Mouse (Mus musculus) heart, postnatal 10 days (tissue): ENCODE measurements around the gene Gm21992. TPM values are rescaled to one million over a fixed set of nuclear protein-coding genes. Genes with fewer than 3 reads are reported as not detected.

Experiments
- DNase-seq, 2 experiments: peaks; one replicate each; pipeline ENCODE4 v3.0.0; 2021
- intact Hi-C: fragments of 180-260 bp; cut with DNase I; formaldehyde crosslinking; loops from one replicate; pipeline ENCODE4 v1.15.1; 2025
- total RNA-seq, 2 experiments: library from RNA; stranded (reverse); gene quantifications; 2 replicates each; pipeline ENCODE4 v1.2.3; 2021

The Gm21992 gene
- total RNA-seq, 2 experiments from 2014 or later: 16.8 to 17.8 TPM

- intact Hi-C loops: no loop called here
- no peak for DNase-seq
Observed at GRCm38 (mm10) chr19:4717281-4717680, 94.1 kb downstream of the Gm21992 start.

- intact Hi-C loops: no loop called here
Observed at GRCm38 (mm10) chr19:4716756-4717155, 94.7 kb downstream of the Gm21992 start.

GRCm38 (mm10) chr19:4713886-4714285 lies 97.5 kb downstream of the Gm21992 start:
- DNase-seq: no peak
- intact Hi-C loops: no loop called here

More at GRCm38 (mm10) chr19:4716756-4717155, 94.7 kb downstream of the Gm21992 start:
- DNase-seq: no peak

GRCm38 (mm10) chr19:4712781-4713526 lies 98.5 kb downstream of the Gm21992 start:
- DNase-seq: no peak
- intact Hi-C loops: no loop called here

GRCm38 (mm10) chr19:4712156-4712780 lies 99.1 kb downstream of the Gm21992 start:
- DNase-seq: no peak
- intact Hi-C loops: no loop called here

- intact Hi-C loops: no loop called here
- DNase-seq: no peak
Observed at GRCm38 (mm10) chr19:4711601-4712155, 99.7 kb downstream of the Gm21992 start.

- DNase-seq: no peak
- intact Hi-C loops: no loop called here
Observed at GRCm38 (mm10) chr19:4711098-4711600, 100.3 kb downstream of the Gm21992 start, which contains the start of gene Sptbn2. Sptbn2 (plus strand) TSS chr19:4711167.

- intact Hi-C loops: no loop called here
- DNase-seq: no peak
Observed at GRCm38 (mm10) chr19:4708765-4709164, 102.6 kb downstream of the Gm21992 start.

GRCm38 (mm10) chr19:4701221-4701620 lies 110.2 kb downstream of the Gm21992 start:
- DNase-seq: no peak
- intact Hi-C loops: no loop called here

GRCm38 (mm10) chr19:4700656-4701055 lies 110.8 kb downstream of the Gm21992 start:
- no peak for DNase-seq
- intact Hi-C loops: no loop called here

GRCm38 (mm10) chr19:4699821-4700220 lies 111.6 kb downstream of the Gm21992 start:
- intact Hi-C loops: no loop called here
- DNase-seq: no peak

GRCm38 (mm10) chr19:4698856-4699255 lies 112.6 kb downstream of the Gm21992 start:
- intact Hi-C loops: no loop called here
- no peak for DNase-seq

- intact Hi-C loops: no loop called here
- DNase-seq: peak; percentile 71 to 73
Observed at GRCm38 (mm10) chr19:4698205-4698677, 113.2 kb downstream of the Gm21992 start, which contains the start of gene Gm960. Gm960 (minus strand) TSS chr19:4698668.

GRCm38 (mm10) chr19:4697721-4698120 lies 113.7 kb downstream of the Gm21992 start:
- no peak for DNase-seq
- intact Hi-C loops: no loop called here

GRCm38 (mm10) chr19:4697121-4697520 lies 114.3 kb downstream of the Gm21992 start:
- intact Hi-C loops: no loop called here
- DNase-seq: no peak

- DNase-seq: no peak
- intact Hi-C loops: no loop called here
Observed at GRCm38 (mm10) chr19:4694346-4694745, 117.1 kb downstream of the Gm21992 start.

Other genes starting within 250 kb of the Gm21992 start
- gene Lrfn4, start 195.9 kb downstream of the Gm21992 start, total RNA-seq: 10 to 100 TPM; 12.6 to 16.0 TPM
- gene Rce1, start 186.0 kb downstream of the Gm21992 start, total RNA-seq: 10 to 100 TPM; 14.9 to 16.2 TPM
- not detected for gene Gm960, start 112.9 kb downstream of the Gm21992 start, total RNA-seq
- gene Sptbn2, start 100.4 kb downstream of the Gm21992 start, total RNA-seq: under 1 TPM; 0.35 to 0.65 TPM
- 1 to 10 TPM; 6.5 to 6.7 TPM for gene Rbm4b, start 55.1 kb downstream of the Gm21992 start, total RNA-seq
- 10 to 100 TPM; 43.1 to 49.2 TPM for gene Rbm4, start 17.7 kb downstream of the Gm21992 start, total RNA-seq
- 10 to 100 TPM; 33.8 to 34.6 TPM for gene Rbm14, start within 50 bp of the Gm21992 start, total RNA-seq
- 10 to 100 TPM; 36.0 to 36.9 TPM for gene Ccs, start 27.7 kb upstream of the Gm21992 start, total RNA-seq
- not detected for gene Ccdc87, start 27.8 kb upstream of the Gm21992 start, total RNA-seq
- 10 to 100 TPM; 54.7 to 56.0 TPM for gene Ctsf, start 43.5 kb upstream of the Gm21992 start, total RNA-seq
- under 1 TPM; 0.37 to 0.53 TPM for gene Actn3, start 66.3 kb upstream of the Gm21992 start, total RNA-seq
- gene Zdhhc24, start 67.1 kb upstream of the Gm21992 start, total RNA-seq: 1 to 10 TPM; 4.0 to 5.0 TPM
- 1 to 10 TPM; 5.1 to 5.3 TPM for gene Bbs1, start 95.0 kb upstream of the Gm21992 start, total RNA-seq
- 10 to 100 TPM; 37.4 to 38.2 TPM for gene Dpp3, start 116.7 kb upstream of the Gm21992 start, total RNA-seq
- gene Peli3, start 131.5 kb upstream of the Gm21992 start, total RNA-seq: under 1 TPM; 0.53 to 0.94 TPM
- gene Mrpl11, start 150.5 kb upstream of the Gm21992 start, total RNA-seq: 10 to 100 TPM; 62.0 to 67.0 TPM
- under 1 TPM; 0.10 to 0.24 TPM for gene Npas4, start 178.7 kb upstream of the Gm21992 start, total RNA-seq
- 10 to 100 TPM; 21.2 to 23.9 TPM for gene Slc29a2, start 212.2 kb upstream of the Gm21992 start, total RNA-seq
- 10 to 100 TPM; 38.3 to 45.5 TPM for gene B4gat1, start 227.2 kb upstream of the Gm21992 start, total RNA-seq
- 1 to 10 TPM; 1.6 to 2.3 TPM for gene AC124502.3, start 227.3 kb upstream of the Gm21992 start, total RNA-seq
- 10 to 100 TPM; 13.5 to 15.6 TPM for gene Brms1, start 229.7 kb upstream of the Gm21992 start, total RNA-seq
- gene Rin1, start 238.9 kb upstream of the Gm21992 start, total RNA-seq: 1 to 10 TPM; 2.1 to 2.4 TPM